Mouse (Mus musculus): Measurements from ENCODE around the gene Cryba4. TPM values are rescaled to one million over a fixed set of nuclear protein-coding genes. Genes with fewer than 3 reads are reported as not detected.

Gene Cryba4
- total and polyA plus RNA-seq, 3 experiments: 0.39 to 0.77 TPM; not detected in 1

DNA sequence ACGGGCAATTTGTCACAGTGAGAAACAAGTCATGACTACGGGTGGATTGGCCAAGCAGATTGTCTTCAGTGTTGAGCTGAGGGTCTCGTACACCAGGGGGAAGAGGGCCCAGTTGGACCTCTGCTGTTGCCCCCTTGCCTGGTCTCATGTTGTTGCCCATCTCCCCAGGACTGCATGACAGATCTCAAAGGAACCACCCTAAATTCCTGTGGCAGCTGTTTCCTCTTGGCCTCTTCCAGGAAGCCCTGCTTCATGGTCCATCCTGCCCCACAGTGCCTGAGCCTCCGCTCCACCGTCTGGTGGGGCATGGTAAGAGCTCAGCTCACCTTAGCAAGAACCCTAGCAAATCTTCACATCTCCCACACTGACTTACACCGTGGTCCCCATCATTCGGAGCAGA is 40.4 kb downstream of the Cryba4 start:
- Histone ChIP-seq H3K4me1 (ENCODE audit: control insufficient read depth in 1 of 2, insufficient read depth in 2 of 2, low read length in 2 of 2) (no peaks in the 10 kb centered on the region), H3K4me3 (ENCODE audit: control insufficient read depth in 1 of 2, insufficient read depth in 1 of 2, low read depth in 2 of 2, low read length in 2 of 2) (no peak overlapping the region), H3K27me3 (ENCODE audit: control insufficient read depth in 1 of 2, insufficient read depth in 2 of 2, low read length in 2 of 2) (no peaks in the 10 kb centered on the region), H3K9ac (ENCODE audit: control insufficient read depth, low read depth, low read length, poor library complexity, severe bottlenecking) (no peak overlapping the region), H3K79me2 (ENCODE audit: control insufficient read depth, insufficient read depth, low read length, poor library complexity) (no peaks in the 10 kb centered on the region), H3K27ac (ENCODE audit: control insufficient read depth, low read depth, low read length) (no peak overlapping the region), H3K36me3 (ENCODE audit: control insufficient read depth in 1 of 2, insufficient read depth in 2 of 2, low read length in 2 of 2) (no peaks in the 10 kb centered on the region), H3K9me3 (replicated peaks; ENCODE audit: insufficient read depth, low read length) (no peaks in the 10 kb centered on the region)
- no peak for DNase-seq (ENCODE audit: low read depth, low spot score)
- TF ChIP-seq CHD2 (IDR thresholded peaks at IDR 0.05; ENCODE audit: low read length) (no peak), CHD1 (IDR thresholded peaks at IDR 0.05; ENCODE audit: low read depth, low read length) (no peak), BHLHE40 (IDR thresholded peaks at IDR 0.05; ENCODE audit: borderline replicate concordance, low read depth, low read length) (no peak), ETS1 (IDR thresholded peaks at IDR 0.05; ENCODE audit: low read depth, low read length) (no peak), SMC3 (IDR thresholded peaks at IDR 0.05; ENCODE audit: low read depth, low read length) (no peak), UBTF (IDR thresholded peaks at IDR 0.05; ENCODE audit: borderline replicate concordance, insufficient read depth, low read depth, low read length) (no peak), TAL1 (IDR thresholded peaks at IDR 0.05; ENCODE audit: low read length) (no peak), HCFC1 (IDR thresholded peaks at IDR 0.05; ENCODE audit: low read depth, low read length) (no peak)

- Histone ChIP-seq H3K9ac (ENCODE audit: control insufficient read depth, low read depth, low read length, poor library complexity, severe bottlenecking) (no peak overlapping the region), H3K4me1 (ENCODE audit: control insufficient read depth in 1 of 2, insufficient read depth in 2 of 2, low read length in 2 of 2) (no peaks in the 10 kb centered on the region), H3K79me2 (ENCODE audit: control insufficient read depth, insufficient read depth, low read length, poor library complexity) (no peaks in the 10 kb centered on the region), H3K36me3 (ENCODE audit: control insufficient read depth in 1 of 2, insufficient read depth in 2 of 2, low read length in 2 of 2) (no peaks in the 10 kb centered on the region), H3K4me3 (ENCODE audit: control insufficient read depth in 1 of 2, insufficient read depth in 1 of 2, low read depth in 2 of 2, low read length in 2 of 2) (no peak overlapping the region), H3K9me3 (replicated peaks; ENCODE audit: insufficient read depth, low read length) (no peaks in the 10 kb centered on the region), H3K27me3 (ENCODE audit: control insufficient read depth in 1 of 2, insufficient read depth in 2 of 2, low read length in 2 of 2) (no peaks in the 10 kb centered on the region), H3K27ac (ENCODE audit: control insufficient read depth, low read depth, low read length) (no peak overlapping the region)
- DNase-seq (ENCODE audit: low read depth, low spot score): peak; percentile 52
- TF ChIP-seq NRF1 (IDR thresholded peaks at IDR 0.05; ENCODE audit: insufficient read depth, low read depth, low read length, poor library complexity, severe bottlenecking) (no peak), ZKSCAN1 (IDR thresholded peaks at IDR 0.05; ENCODE audit: low read depth, low read length) (no peak), E2F4 (IDR thresholded peaks at IDR 0.05; ENCODE audit: borderline replicate concordance, low read depth, low read length) (no peak), USF1 (IDR thresholded peaks at IDR 0.05; ENCODE audit: low read depth, low read length) (no peak), TBP (IDR thresholded peaks at IDR 0.05; ENCODE audit: low read depth, low read length) (no peak), MYB (IDR thresholded peaks at IDR 0.05; ENCODE audit: low read depth, low read length) (no peak), SIN3A (IDR thresholded peaks at IDR 0.05; ENCODE audit: low read length) (no peak), POLR2AphosphoS5 (IDR thresholded peaks at IDR 0.05; ENCODE audit: borderline replicate concordance, low read depth, low read length) (no peak), ZMIZ1 (IDR thresholded peaks at IDR 0.05; ENCODE audit: low read depth, low read length) (no peak), MAX (IDR thresholded peaks at IDR 0.05; ENCODE audit: low read length) (no peak), EP300 (IDR thresholded peaks at IDR 0.05; ENCODE audit: low read depth in 1 of 2, low read length in 2 of 2) (no peak), RAD21 (IDR thresholded peaks at IDR 0.05; ENCODE audit: low read depth, low read length) (peak; percentile 64), CHD1 (IDR thresholded peaks at IDR 0.05; ENCODE audit: low read depth, low read length) (no peak), JUND (IDR thresholded peaks at IDR 0.05; ENCODE audit: low read depth, low read length) (no peak), HCFC1 (IDR thresholded peaks at IDR 0.05; ENCODE audit: low read depth, low read length) (no peak), MEF2A (IDR thresholded peaks at IDR 0.05; ENCODE audit: extremely low read depth, insufficient replicate concordance, low read depth, low read length, poor library complexity, severe bottlenecking) (no peak), GABPA (IDR thresholded peaks at IDR 0.05; ENCODE audit: low read depth, low read length) (no peak), BHLHE40 (IDR thresholded peaks at IDR 0.05; ENCODE audit: borderline replicate concordance, low read depth, low read length) (no peak), POLR2AphosphoS2 (IDR thresholded peaks at IDR 0.05; ENCODE audit: low read length) (no peak), KAT2A (conservative IDR thresholded peaks at IDR 0.05; ENCODE audit: low read depth, low read length) (no peak), ZNF384 (IDR thresholded peaks at IDR 0.05; ENCODE audit: low read depth, low read length) (no peak), MAZ (IDR thresholded peaks at IDR 0.05; ENCODE audit: low read depth, low read length) (no peak), SMC3 (IDR thresholded peaks at IDR 0.05; ENCODE audit: low read depth, low read length) (peak; percentile 65), CTCF (IDR thresholded peaks at IDR 0.05 in 2 of 3, conservative IDR thresholded peaks at IDR 0.05 in 1 of 3; ENCODE audit: control insufficient read depth in 1 of 3, insufficient read depth in 1 of 3, low read depth in 2 of 3, low read length in 3 of 3, poor library complexity in 1 of 3, severe bottlenecking in 1 of 3) (peak; percentile 75 to 96 (median 95)), ZC3H11A (IDR thresholded peaks at IDR 0.05; ENCODE audit: low read depth, low read length) (peak; percentile 41), USF2 (IDR thresholded peaks at IDR 0.05; ENCODE audit: borderline replicate concordance in 1 of 2, insufficient read depth in 1 of 2, low read depth in 1 of 2, low read length in 2 of 2) (no peak), NELFE (IDR thresholded peaks at IDR 0.05; ENCODE audit: low read depth, low read length) (no peak), RCOR1 (IDR thresholded peaks at IDR 0.05; ENCODE audit: low read depth, low read length) (no peak)
Measured at GRCm38 (mm10) chr5:112210104-112210503, 42.2 kb downstream of the Cryba4 start.
